Mouse (Mus musculus): ENCODE data around the gene Tfap2c.

Tfap2c gene

GRCm38 (mm10) chr2:172551081-172551720, 1.8 kb downstream of the Tfap2c start:
- peak; percentile 56 for DNase-seq

GRCm38 (mm10) chr2:172551872-172552271, 2.5 kb downstream of the Tfap2c start:
- peak; percentile 20 for DNase-seq

GRCm38 (mm10) chr2:172552666-172553065, 3.3 kb downstream of the Tfap2c start:
- DNase-seq = peak; percentile 72

GRCm38 (mm10) chr2:172554211-172554610, 4.8 kb downstream of the Tfap2c start:
- DNase-seq = no peak

GRCm38 (mm10) chr2:172558674-172559468, 9.5 kb downstream of the Tfap2c start:
- peak; percentile 34 for DNase-seq

GRCm38 (mm10) chr2:172561016-172561415, 11.6 kb downstream of the Tfap2c start:
- DNase-seq = no peak

- no peak for DNase-seq
Observed at GRCm38 (mm10) chr2:172567835-172568234, 18.4 kb downstream of the Tfap2c start.

- no peak for DNase-seq
Observed at GRCm38 (mm10) chr2:172568466-172568865, 19.1 kb downstream of the Tfap2c start.

GRCm38 (mm10) chr2:172577196-172577766, 27.9 kb downstream of the Tfap2c start:
- no peak for DNase-seq

GRCm38 (mm10) chr2:172579221-172579620, 29.8 kb downstream of the Tfap2c start:
- peak; percentile 72 for DNase-seq

GRCm38 (mm10) chr2:172580536-172581265, 31.3 kb downstream of the Tfap2c start:
- DNase-seq = peak; percentile 46

- peak; percentile 56 for DNase-seq
Observed at GRCm38 (mm10) chr2:172583312-172583711, 33.9 kb downstream of the Tfap2c start.

- DNase-seq = no peak
Observed at GRCm38 (mm10) chr2:172585329-172585728, 35.9 kb downstream of the Tfap2c start.

- no peak for DNase-seq
Observed at GRCm38 (mm10) chr2:172589048-172589447, 39.7 kb downstream of the Tfap2c start.

- DNase-seq = no peak
Observed at GRCm38 (mm10) chr2:172590839-172591238, 41.4 kb downstream of the Tfap2c start.

- DNase-seq = no peak
Observed at GRCm38 (mm10) chr2:172594326-172594725, 44.9 kb downstream of the Tfap2c start.

- no peak for DNase-seq
Observed at GRCm38 (mm10) chr2:172597056-172597455, 47.7 kb downstream of the Tfap2c start.

GRCm38 (mm10) chr2:172597881-172598280, 48.5 kb downstream of the Tfap2c start:
- DNase-seq = no peak

GRCm38 (mm10) chr2:172604625-172605024, 55.2 kb downstream of the Tfap2c start:
- DNase-seq = no peak

- no peak for DNase-seq
Observed at GRCm38 (mm10) chr2:172605642-172606041, 56.2 kb downstream of the Tfap2c start.

- DNase-seq = peak; percentile 30
Observed at GRCm38 (mm10) chr2:172607710-172608109, 58.3 kb downstream of the Tfap2c start.
